ENCODE assay signal across 8 mouse cellular contexts in the genomic region with DNA sequence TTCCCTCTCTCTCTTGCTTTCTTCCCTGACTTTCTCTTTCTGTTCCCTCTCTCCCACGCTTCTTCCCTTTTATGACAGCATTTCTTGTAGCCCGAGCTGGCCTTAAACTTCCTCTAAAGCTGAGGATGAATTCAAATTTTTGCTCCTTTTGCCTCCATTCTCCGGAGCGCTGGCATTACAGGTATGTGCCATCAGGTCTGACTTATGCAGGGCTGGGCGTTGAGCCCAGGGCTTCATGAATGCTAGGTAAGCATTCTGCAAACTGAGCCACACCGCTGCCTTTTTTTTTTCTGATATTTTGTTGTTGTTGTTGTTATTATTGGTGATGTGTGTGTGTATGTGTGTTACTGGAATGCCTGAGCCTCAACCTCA. TPM values are rescaled to one million over a fixed set of nuclear protein-coding genes. Genes with fewer than 3 reads are reported as not detected.
A peak's percentile ranks its signal among the peaks of the same experiment; 100 is the strongest.
DNase-seq lines count a peak whose midpoint lies in the region; ATAC-seq and TF ChIP-seq lines count a peak whose summit lies in the region.

No protein-coding gene starts in this region.

- 12% methylated on average over 6 of the region's 6 CpGs for WGBS in kidney, postnatal 0 days
- 14% methylated on average over 6 of the region's 6 CpGs for WGBS in embryonic facial prominence, embryonic 12.5 days
- WGBS in intestine, embryonic 14.5 days: 10% methylated on average over 6 of the region's 6 CpGs

- H3K4me2 ChIP-seq in kidney, postnatal 0 days (ENCODE audit: low read length): peak overlapping the region; percentile 95
- peak overlapping the region; percentile 92 for H3K4me2 ChIP-seq in embryonic facial prominence, embryonic 12.5 days (replicated peaks)
- H3K4me2 ChIP-seq in intestine, embryonic 14.5 days (ENCODE audit: low read length): peak overlapping the region; percentile 89

- peak overlapping the region; percentile 93; the same call in 1 of the 2 replicates for H3K9ac ChIP-seq in kidney, postnatal 0 days (ENCODE audit: low read depth, low read length)
- H3K9ac ChIP-seq in embryonic facial prominence, embryonic 12.5 days: peak overlapping the region; percentile 83
- peak overlapping the region; percentile 78 for H3K9ac ChIP-seq in intestine, embryonic 14.5 days (ENCODE audit: low read length)

- no peaks in the 10 kb centered on the region for H3K9me3 ChIP-seq in kidney, postnatal 0 days (replicated peaks; ENCODE audit: low read length)
- H3K9me3 ChIP-seq in embryonic facial prominence, embryonic 12.5 days: no peaks in the 10 kb centered on the region
- H3K9me3 ChIP-seq in intestine, embryonic 14.5 days (ENCODE audit: control insufficient read depth, low read length): no peaks in the 10 kb centered on the region

- no peak for TF ChIP-seq CTCF in kidney, postnatal 0 days (IDR thresholded peaks at IDR 0.05; ENCODE audit: low read depth)

- peaks cover 24% of the 10 kb centered on the region for H3K36me3 ChIP-seq in kidney, postnatal 0 days (ENCODE audit: insufficient read depth, low read length)
- H3K36me3 ChIP-seq in embryonic facial prominence, embryonic 12.5 days: peaks cover 42% of the 10 kb centered on the region
- peaks cover 38% of the 10 kb centered on the region for H3K36me3 ChIP-seq in intestine, embryonic 14.5 days (ENCODE audit: control insufficient read depth, insufficient read depth, low read length)

- no peak for ATAC-seq in kidney, postnatal 0 days (replicated peaks; ENCODE audit: low FRiP score, low read depth)
- no peak for ATAC-seq in embryonic facial prominence, embryonic 12.5 days (ENCODE audit: insufficient number of reproducible peaks, insufficient read depth, low FRiP score, low TSS enrichment)
- ATAC-seq in intestine, embryonic 14.5 days (replicated peaks; ENCODE audit: low FRiP score, low TSS enrichment, low read depth): no peak
- ATAC-seq in monocyte, adult 5-6 weeks (replicated peaks; ENCODE audit: insufficient number of reproducible peaks, low FRiP score, low TSS enrichment, poor library complexity, severe bottlenecking): peak; percentile 7; the same call in 1 of the 2 replicates

- H3K4me3 ChIP-seq in kidney, postnatal 0 days (replicated peaks; ENCODE audit: low read depth, low read length): peak overlapping the region; percentile 85
- H3K4me3 ChIP-seq in embryonic facial prominence, embryonic 12.5 days: peak overlapping the region; percentile 79
- peak overlapping the region; percentile 73 for H3K4me3 ChIP-seq in intestine, embryonic 14.5 days (ENCODE audit: low read depth, low read length)

- peaks cover 12% of the 10 kb centered on the region for H3K4me1 ChIP-seq in kidney, postnatal 0 days (replicated peaks; ENCODE audit: insufficient read depth, low read length)
- H3K4me1 ChIP-seq in embryonic facial prominence, embryonic 12.5 days: peaks cover 16% of the 10 kb centered on the region
- H3K4me1 ChIP-seq in intestine, embryonic 14.5 days (replicated peaks; ENCODE audit: control insufficient read depth, insufficient read depth, low read length): peaks cover 15% of the 10 kb centered on the region

- no peak for DNase-seq in kidney, postnatal 0 days (ENCODE audit: low spot score)
- DNase-seq in kidney, postnatal 14 days: no peak
- peak; percentile 64 for DNase-seq in intestine, embryonic 14.5 days (ENCODE audit: low spot score)
- no peak for DNase-seq in layer of hippocampus, adult 11-12 months (ENCODE audit: low spot score)
- DNase-seq in cerebellum, postnatal 4 days (ENCODE audit: low spot score in 2 of 2): no peak
- no peak for DNase-seq in lung, adult 18-20 months

- no peaks in the 10 kb centered on the region for H3K27me3 ChIP-seq in kidney, postnatal 0 days (ENCODE audit: insufficient read depth, low read length)
- no peaks in the 10 kb centered on the region for H3K27me3 ChIP-seq in embryonic facial prominence, embryonic 12.5 days
- no peaks in the 10 kb centered on the region for H3K27me3 ChIP-seq in intestine, embryonic 14.5 days (replicated peaks; ENCODE audit: control insufficient read depth, insufficient read depth, low read length)

- peak overlapping the region; percentile 5; the same call in 1 of the 2 replicates for H3K27ac ChIP-seq in kidney, postnatal 0 days
- peak overlapping the region; percentile 69; the same call in 1 of the 2 replicates for H3K27ac ChIP-seq in embryonic facial prominence, embryonic 12.5 days
- H3K27ac ChIP-seq in intestine, embryonic 14.5 days (ENCODE audit: low read depth): peak overlapping the region; percentile 73; the same call in 1 of the 2 replicates

RNA-seq across cellular contexts. Expression of a gene that starts 0.4 kb away (rescaled TPM):
- polyA plus RNA-seq in kidney, postnatal 0 days (2015; fragmentation: Nextera tagmentation; extraction: Ambion mirVana): 3.2 and 4.3 TPM in 2 replicates
- 11.3 and 12.3 TPM in 2 replicates for polyA plus RNA-seq in embryonic facial prominence, embryonic 12.5 days (2016; fragmentation: Nextera tagmentation; extraction: Ambion mirVana)
- 4.4 and 7.5 TPM in 2 replicates for polyA plus RNA-seq in intestine, embryonic 14.5 days (2014; fragmentation: Nextera tagmentation; extraction: Ambion mirVana)
- total RNA-seq in monocyte, adult 5-6 weeks (2017): 18.5 to 45.5 TPM (median 18.5 TPM) in 3 replicates

RNA-seq across cellular contexts. Expression of a gene that starts 8.4 kb away (rescaled TPM):
- polyA plus RNA-seq in kidney, postnatal 0 days (2015; fragmentation: Nextera tagmentation; extraction: Ambion mirVana): 0.86 and 1.5 TPM in 2 replicates
- 3.7 and 4.3 TPM in 2 replicates for polyA plus RNA-seq in embryonic facial prominence, embryonic 12.5 days (2016; fragmentation: Nextera tagmentation; extraction: Ambion mirVana)
- polyA plus RNA-seq in intestine, embryonic 14.5 days (2014; fragmentation: Nextera tagmentation; extraction: Ambion mirVana): 1.5 and 1.8 TPM in 2 replicates
- total RNA-seq in monocyte, adult 5-6 weeks (2017): not detected in 3 replicates

RNA-seq across cellular contexts. Expression of a gene that starts 8.9 kb away (rescaled TPM):
- polyA plus RNA-seq in kidney, postnatal 0 days (2015; fragmentation: Nextera tagmentation; extraction: Ambion mirVana): 77.6 and 87.0 TPM in 2 replicates
- polyA plus RNA-seq in embryonic facial prominence, embryonic 12.5 days (2016; fragmentation: Nextera tagmentation; extraction: Ambion mirVana): 50.9 and 57.0 TPM in 2 replicates
- 68.5 and 71.4 TPM in 2 replicates for polyA plus RNA-seq in intestine, embryonic 14.5 days (2014; fragmentation: Nextera tagmentation; extraction: Ambion mirVana)
- 40.8 to 59.6 TPM (median 40.9 TPM) in 3 replicates for total RNA-seq in monocyte, adult 5-6 weeks (2017)

RNA-seq across cellular contexts. Expression of a gene that starts 15.6 kb away (rescaled TPM):
- polyA plus RNA-seq in kidney, postnatal 0 days (2015; fragmentation: Nextera tagmentation; extraction: Ambion mirVana): 0.06 and 0.16 TPM in 2 replicates
- 0.23 TPM in 1 of 2 replicates, not detected in the other for polyA plus RNA-seq in embryonic facial prominence, embryonic 12.5 days (2016; fragmentation: Nextera tagmentation; extraction: Ambion mirVana)
- polyA plus RNA-seq in intestine, embryonic 14.5 days (2014; fragmentation: Nextera tagmentation; extraction: Ambion mirVana): 0.12 and 0.17 TPM in 2 replicates
- not detected in 3 replicates for total RNA-seq in monocyte, adult 5-6 weeks (2017)

RNA-seq across cellular contexts. Expression of a gene that starts 15.6 kb away (rescaled TPM):
- 8.1 and 9.1 TPM in 2 replicates for polyA plus RNA-seq in kidney, postnatal 0 days (2015; fragmentation: Nextera tagmentation; extraction: Ambion mirVana)
- 70.1 and 75.3 TPM in 2 replicates for polyA plus RNA-seq in embryonic facial prominence, embryonic 12.5 days (2016; fragmentation: Nextera tagmentation; extraction: Ambion mirVana)
- polyA plus RNA-seq in intestine, embryonic 14.5 days (2014; fragmentation: Nextera tagmentation; extraction: Ambion mirVana): 3.4 and 4.9 TPM in 2 replicates
- 0.53 to 0.87 TPM (median 0.67 TPM) in 3 replicates for total RNA-seq in monocyte, adult 5-6 weeks (2017)

Comparison
In these comparisons a context has a peak if more than half of its experiments do, and no peak if none do; other contexts are left out.
1. H3K27ac ChIP-seq: peak in every context shown above with its lines; median percentile 73 in intestine, embryonic 14.5 days; 69 in embryonic facial prominence, embryonic 12.5 days; 5 in kidney, postnatal 0 days.